Mouse (Mus musculus) retina, adult 2 months (tissue): ENCODE measurements around the gene Tent5c.

Source experiments
- DNase-seq: peaks from one replicate; pipeline ENCODE4 v3.0.0-alpha.2; 2012; ENCODE audit warnings: low read depth, low spot score

Gene Tent5c

GRCm38 (mm10) chr3:100487046-100487445 lies 2.1 kb downstream of the Tent5c start:
- no peak for DNase-seq

- no peak for DNase-seq
Observed at GRCm38 (mm10) chr3:100485390-100486132, 3.6 kb downstream of the Tent5c start.

GRCm38 (mm10) chr3:100482971-100483610 lies 6.0 kb downstream of the Tent5c start:
- no peak for DNase-seq

- no peak for DNase-seq
Observed at GRCm38 (mm10) chr3:100482324-100482911, 6.7 kb downstream of the Tent5c start.

- DNase-seq, result no peak
Observed at GRCm38 (mm10) chr3:100480251-100481005, 8.7 kb downstream of the Tent5c start.

- no peak for DNase-seq
Observed at GRCm38 (mm10) chr3:100474950-100475472, 14.1 kb downstream of the Tent5c start.

GRCm38 (mm10) chr3:100474536-100474935 lies 14.6 kb downstream of the Tent5c start:
- no peak for DNase-seq

- no peak for DNase-seq
Observed at GRCm38 (mm10) chr3:100473146-100473545, 16.0 kb downstream of the Tent5c start.

GRCm38 (mm10) chr3:100470902-100471301 lies 18.2 kb downstream of the Tent5c start:
- no peak for DNase-seq

- no peak for DNase-seq
Observed at GRCm38 (mm10) chr3:100470101-100470500, 19.0 kb downstream of the Tent5c start.

- DNase-seq, result no peak
Observed at GRCm38 (mm10) chr3:100466551-100466950, 22.6 kb downstream of the Tent5c start.

GRCm38 (mm10) chr3:100464596-100464995 lies 24.5 kb downstream of the Tent5c start:
- no peak for DNase-seq

GRCm38 (mm10) chr3:100463959-100464265 lies 25.2 kb downstream of the Tent5c start:
- DNase-seq, result no peak

- DNase-seq, result no peak
Observed at GRCm38 (mm10) chr3:100463160-100463958, 25.8 kb downstream of the Tent5c start.

GRCm38 (mm10) chr3:100462235-100463083 lies 26.7 kb downstream of the Tent5c start:
- no peak for DNase-seq

- no peak for DNase-seq
Observed at GRCm38 (mm10) chr3:100460510-100460909, 28.6 kb downstream of the Tent5c start.

GRCm38 (mm10) chr3:100443798-100444500 lies 45.2 kb downstream of the Tent5c start:
- no peak for DNase-seq

GRCm38 (mm10) chr3:100442499-100442898 lies 46.6 kb downstream of the Tent5c start:
- DNase-seq, result no peak

- DNase-seq, result no peak
Observed at GRCm38 (mm10) chr3:100440754-100441153, 48.4 kb downstream of the Tent5c start.

GRCm38 (mm10) chr3:100440009-100440408 lies 49.1 kb downstream of the Tent5c start:
- DNase-seq, result no peak
